Mouse (Mus musculus) embryonic facial prominence, embryonic 10.5 days (tissue): ENCODE measurements around the gene St6galnac4. TPM values are rescaled to one million over a fixed set of nuclear protein-coding genes. Genes with fewer than 3 reads are reported as not detected.

ENCODE experiments used
- DNase-seq: peaks from one replicate; pipeline ENCODE4 v3.0.0-alpha.2; 2017; ENCODE audit warnings: low spot score
- H3K27ac ChIP-seq: fragments of 300-500 bp; sonication (generic); replicated peaks from 2 replicates; pipeline ENCODE4 v1.5.1; 2016; ENCODE audit warnings: mild to moderate bottlenecking
- H3K27me3 ChIP-seq: fragments of 300-500 bp; sonication (generic); replicated peaks from 2 replicates; pipeline ENCODE4 v1.6.1; 2016; ENCODE audit warnings: low read depth, mild to moderate bottlenecking; ENCODE audit not compliant: poor library complexity, severe bottlenecking
- H3K36me3 ChIP-seq: fragments of 300-500 bp; sonication (generic); replicated peaks from 2 replicates; pipeline ENCODE4 v1.6.1; 2016; ENCODE audit warnings: mild to moderate bottlenecking, moderate library complexity
- H3K4me1 ChIP-seq: fragments of 300-500 bp; sonication (generic); 2 replicates; pipeline ENCODE4 v1.6.1; 2016
- H3K4me3 ChIP-seq: fragments of 300-500 bp; sonication (generic); 2 replicates; pipeline ENCODE4 v1.5.1; 2016; ENCODE audit warnings: mild to moderate bottlenecking, moderate library complexity
- H3K9me3 ChIP-seq: fragments of 300-500 bp; sonication (generic); 2 replicates; pipeline ENCODE4 v1.6.1; 2016; ENCODE audit warnings: mild to moderate bottlenecking
- WGBS: fragments of 180-500 bp; shearing (Covaris S2); methylation state at CpG from one replicate; pipeline ENCODE4 v1.1.7; 2016; 5-methylcytosine and 5-hydroxymethylcytosine counted together
- polyA plus RNA-seq: library from polyadenylated mRNA; unstranded; fragments of >200 nt; fragmentation: Nextera tagmentation; extraction: Ambion mirVana; gene quantifications from 2 replicates; pipeline ENCODE4 v1.2.1, GENCODE M21; 2016

St6galnac4 gene
- polyA plus RNA-seq, 1 experiment from 2014 or later: 26.4 TPM

GRCm38 (mm10) chr2:32591249-32591648 is 4.4 kb downstream of the St6galnac4 start:
- no peaks in the 10 kb centered on the region for H3K9me3 ChIP-seq

GRCm38 (mm10) chr2:32596725-32597124 is 9.8 kb downstream of the St6galnac4 start:
- H3K4me3 ChIP-seq: no peak overlapping the region
- WGBS: 95% methylated on average over 13 of the region's 13 CpGs
- no peaks in the 10 kb centered on the region for H3K9me3 ChIP-seq
- H3K27me3 ChIP-seq: no peaks in the 10 kb centered on the region
- peaks cover 9% of the 10 kb centered on the region for H3K4me1 ChIP-seq
- peaks cover 43% of the 10 kb centered on the region for H3K36me3 ChIP-seq
- no peak overlapping the region for H3K27ac ChIP-seq
- DNase-seq: no peak

More at GRCm38 (mm10) chr2:32591249-32591648, 4.4 kb downstream of the St6galnac4 start:
- 70% methylated on average over 6 of the region's 6 CpGs for WGBS
- Histone ChIP-seq H3K27ac (no peak overlapping the region), H3K4me3 (no peak overlapping the region), H3K36me3 (peaks cover 36% of the 10 kb centered on the region), H3K27me3 (peaks cover 9% of the 10 kb centered on the region), H3K4me1 (peaks cover 39% of the 10 kb centered on the region)
- no peak for DNase-seq

- H3K36me3 ChIP-seq: peaks cover 43% of the 10 kb centered on the region
- no peak overlapping the region for H3K27ac ChIP-seq
- H3K27me3 ChIP-seq: no peaks in the 10 kb centered on the region
- DNase-seq: no peak
- H3K9me3 ChIP-seq: no peaks in the 10 kb centered on the region
- WGBS: 90% methylated on average over 5 of the region's 5 CpGs
- H3K4me3 ChIP-seq: no peak overlapping the region
- H3K4me1 ChIP-seq: peaks cover 14% of the 10 kb centered on the region
Measured at GRCm38 (mm10) chr2:32597248-32597647, 10.4 kb downstream of the St6galnac4 start.

GRCm38 (mm10) chr2:32597699-32598098 is 10.8 kb downstream of the St6galnac4 start:
- H3K27ac ChIP-seq: no peak overlapping the region
- peaks cover 43% of the 10 kb centered on the region for H3K36me3 ChIP-seq
- no peaks in the 10 kb centered on the region for H3K27me3 ChIP-seq
- no peak overlapping the region for H3K4me3 ChIP-seq
- no peak for DNase-seq
- 87% methylated on average over 5 of the region's 5 CpGs for WGBS
- H3K9me3 ChIP-seq: no peaks in the 10 kb centered on the region
- peaks cover 19% of the 10 kb centered on the region for H3K4me1 ChIP-seq

DNA sequence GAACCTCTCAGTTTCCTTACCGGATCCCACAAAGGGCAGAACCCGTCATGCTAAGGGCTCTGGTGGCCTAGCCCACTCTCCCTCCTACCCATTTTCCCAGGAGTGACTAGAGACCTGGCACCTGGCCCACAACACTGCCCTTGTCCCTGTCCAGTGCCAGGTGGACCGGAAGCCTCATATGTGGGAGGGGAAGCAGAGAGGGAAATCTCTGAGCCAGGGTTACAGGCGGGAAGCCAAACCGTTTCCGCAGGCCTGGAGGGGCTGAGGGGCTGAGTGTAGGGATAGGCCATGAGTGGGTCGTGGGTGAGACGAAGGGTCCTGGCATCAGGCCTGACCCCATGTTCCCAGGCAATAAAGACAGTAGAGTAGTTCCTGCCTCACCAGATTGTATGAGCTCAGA is 11.6 kb downstream of the St6galnac4 start:
- Histone ChIP-seq H3K4me3 (no peak overlapping the region), H3K27ac (no peak overlapping the region)
- WGBS: 89% methylated on average over 8 of the region's 8 CpGs

GRCm38 (mm10) chr2:32599409-32599808 is 12.5 kb downstream of the St6galnac4 start, which contains the start of gene St6galnac6:
Gene St6galnac6 (plus strand): TSS chr2:32599709.
- WGBS: 96% methylated on average over 3 of the region's 3 CpGs
- Histone ChIP-seq H3K4me1 (peaks cover 19% of the 10 kb centered on the region), H3K36me3 (peaks cover 33% of the 10 kb centered on the region), H3K27ac (no peak within 1 kb of the TSS), H3K4me3 (no peak within 1 kb of the TSS), H3K27me3 (no peaks in the 10 kb centered on the region), H3K9me3 (no peaks in the 10 kb centered on the region)
- no peak for DNase-seq

More for the DNA sequence above, 11.6 kb downstream of the St6galnac4 start:
- Histone ChIP-seq H3K36me3 (peaks cover 42% of the 10 kb centered on the region), H3K9me3 (no peaks in the 10 kb centered on the region), H3K4me1 (peaks cover 19% of the 10 kb centered on the region), H3K27me3 (no peaks in the 10 kb centered on the region)
- DNase-seq: no peak

DNA sequence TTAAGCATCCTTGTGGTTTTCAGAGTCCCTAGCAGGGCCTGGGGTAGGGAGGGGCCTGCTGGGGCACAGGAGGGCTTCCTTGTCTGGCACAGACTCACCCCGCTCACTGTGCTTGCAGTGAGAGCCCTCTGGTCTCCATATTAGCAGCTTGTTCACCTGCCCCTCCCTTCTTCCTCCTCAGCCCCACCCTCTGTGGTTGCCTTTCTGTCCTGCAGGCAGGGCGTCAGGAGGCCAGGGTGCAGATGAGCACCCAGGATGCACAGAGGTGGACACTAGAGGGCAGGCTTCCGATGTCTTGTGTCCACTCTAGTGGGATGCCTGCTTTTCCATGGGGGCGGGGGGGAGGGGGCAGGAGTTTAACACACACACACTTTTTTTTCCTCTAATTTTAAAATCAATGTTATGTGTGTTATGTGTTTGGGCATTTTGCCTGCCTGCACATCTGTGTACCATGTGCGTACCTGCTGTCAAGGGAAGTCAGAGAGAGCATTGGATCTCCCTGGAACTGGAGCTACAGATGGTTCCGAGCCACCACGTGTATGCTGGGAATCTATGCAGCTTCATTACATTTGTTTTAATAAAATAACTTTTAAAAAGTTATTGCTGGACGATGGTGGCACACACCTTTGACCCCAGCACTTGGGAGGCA is 14.6 kb downstream of the St6galnac4 start:
- Histone ChIP-seq H3K27me3 (no peaks in the 10 kb centered on the region), H3K4me1 (peaks cover 24% of the 10 kb centered on the region), H3K9me3 (no peaks in the 10 kb centered on the region), H3K36me3 (peaks cover 15% of the 10 kb centered on the region), H3K27ac (peak overlapping the region; percentile 78), H3K4me3 (no peak overlapping the region)
- peak; percentile 52 for DNase-seq
- 43% methylated on average over 8 of the region's 8 CpGs for WGBS

DNA sequence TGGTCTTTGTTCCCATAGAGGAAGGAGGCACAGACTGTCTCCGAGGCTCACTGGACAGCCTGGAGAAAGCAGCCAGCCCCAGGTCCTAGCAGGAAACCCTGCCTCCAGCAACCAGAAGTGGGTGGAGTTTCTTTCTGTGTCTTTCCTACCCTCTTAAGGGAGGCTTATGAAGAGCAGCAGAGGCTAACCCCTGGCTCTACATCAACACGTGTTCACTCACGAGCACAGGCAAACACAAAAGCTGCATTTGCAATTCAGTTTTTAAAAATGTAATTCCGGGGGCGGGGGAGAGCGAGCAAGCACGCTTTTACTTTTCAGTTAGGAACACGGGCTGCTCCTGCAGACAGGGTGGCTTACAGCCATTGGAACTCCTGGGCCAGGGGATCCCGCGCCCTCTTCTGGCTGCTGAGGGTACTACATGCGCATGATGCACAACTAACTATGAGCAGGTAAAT is 15.7 kb downstream of the St6galnac4 start:
- Histone ChIP-seq H3K36me3 (peaks cover 4% of the 10 kb centered on the region), H3K27ac (peak overlapping the region; percentile 78)

GRCm38 (mm10) chr2:32604631-32605030 is 17.7 kb downstream of the St6galnac4 start:
- Histone ChIP-seq H3K4me3 (no peak overlapping the region), H3K27me3 (0 out of 2 replicates have a peak, but pooled peaks cover 6% of the 10 kb centered on the region), H3K36me3 (no peaks in the 10 kb centered on the region), H3K27ac (no peak overlapping the region), H3K4me1 (peaks cover 53% of the 10 kb centered on the region), H3K9me3 (no peaks in the 10 kb centered on the region)
- WGBS: 52% methylated on average over 10 of the region's 10 CpGs
- DNase-seq: no peak

More for the DNA sequence above, 15.7 kb downstream of the St6galnac4 start:
- Histone ChIP-seq H3K4me1 (peaks cover 35% of the 10 kb centered on the region), H3K9me3 (no peaks in the 10 kb centered on the region), H3K27me3 (0 out of 2 replicates have a peak, but pooled peaks cover 2% of the 10 kb centered on the region), H3K4me3 (peak overlapping the region; percentile 55)
- under 1% methylated on average over 11 of the region's 11 CpGs for WGBS
- peak; percentile 92 for DNase-seq

GRCm38 (mm10) chr2:32606161-32607142 is 19.6 kb downstream of the St6galnac4 start:
- Histone ChIP-seq H3K4me3 (peak overlapping the region; percentile 81), H3K27me3 (0 out of 2 replicates have a peak, but pooled peaks cover 6% of the 10 kb centered on the region), H3K36me3 (no peaks in the 10 kb centered on the region), H3K9me3 (no peaks in the 10 kb centered on the region), H3K27ac (peak overlapping the region; percentile 91), H3K4me1 (peaks cover 65% of the 10 kb centered on the region)
- 11% methylated on average over 55 of the region's 55 CpGs for WGBS
- peak; percentile 90 for DNase-seq

DNA sequence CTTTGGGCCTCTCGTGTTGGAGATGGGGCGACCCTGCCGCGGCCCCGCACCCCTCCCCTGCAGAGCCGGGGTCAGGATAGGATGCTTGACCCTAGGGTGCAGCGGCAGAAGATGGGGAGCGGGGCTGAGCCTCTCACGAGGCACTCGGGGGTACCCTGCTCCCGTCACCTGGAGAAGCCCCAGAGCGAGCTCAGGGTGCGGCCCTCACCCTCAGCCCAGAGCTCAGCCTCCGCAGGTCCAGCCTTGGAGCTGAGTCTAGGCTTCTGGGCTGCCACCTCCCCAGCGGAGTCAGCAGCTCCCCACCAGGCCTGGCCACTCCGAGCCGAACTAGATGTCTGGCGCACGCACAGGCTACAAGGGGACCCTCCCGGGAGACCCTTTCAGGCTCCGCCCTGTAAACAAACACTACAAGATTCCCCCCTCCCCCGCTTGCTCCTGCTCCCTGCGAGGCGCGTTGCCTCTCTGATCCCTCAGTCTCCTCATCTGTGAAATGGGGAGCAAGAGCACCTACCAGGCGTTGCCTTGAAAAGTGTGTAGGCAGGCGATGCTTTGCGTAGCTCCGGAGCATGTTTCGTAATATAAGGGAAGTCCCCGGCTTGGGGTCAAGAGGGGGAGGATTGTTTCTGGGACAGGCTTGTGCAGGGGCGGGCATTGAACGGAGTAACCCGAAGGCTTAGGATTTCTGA is 20.5 kb downstream of the St6galnac4 start:
- Histone ChIP-seq H3K27me3 (0 out of 2 replicates have a peak, but pooled peaks cover 6% of the 10 kb centered on the region), H3K9me3 (peaks cover 2% of the 10 kb centered on the region; the same call in 1 of the 2 replicates), H3K4me3 (peak overlapping the region; percentile 81), H3K4me1 (peaks cover 58% of the 10 kb centered on the region), H3K36me3 (peaks cover 8% of the 10 kb centered on the region), H3K27ac (peak overlapping the region; percentile 91)
- DNase-seq: peak; percentile 79
- WGBS: 6% methylated on average over 34 of the region's 34 CpGs
